Mouse (Mus musculus): ENCODE results near the gene Fancg. TPM values are rescaled to one million over a fixed set of nuclear protein-coding genes. Genes with fewer than 3 reads are reported as not detected.

Fancg gene
- 13.9 and 27.7 TPM in 2 replicates for total RNA-seq (2017)

- ATAC-seq (ENCODE audit: extremely low read depth, insufficient number of reproducible peaks, low FRiP score, poor library complexity, severe bottlenecking), result peak; percentile 63
These were observed at the start of gene Fancg for GRCm38 (mm10) chr4:43010161-43011038. Gene Fancg, minus strand, starts transcription at chr4:43010506.

DNA sequence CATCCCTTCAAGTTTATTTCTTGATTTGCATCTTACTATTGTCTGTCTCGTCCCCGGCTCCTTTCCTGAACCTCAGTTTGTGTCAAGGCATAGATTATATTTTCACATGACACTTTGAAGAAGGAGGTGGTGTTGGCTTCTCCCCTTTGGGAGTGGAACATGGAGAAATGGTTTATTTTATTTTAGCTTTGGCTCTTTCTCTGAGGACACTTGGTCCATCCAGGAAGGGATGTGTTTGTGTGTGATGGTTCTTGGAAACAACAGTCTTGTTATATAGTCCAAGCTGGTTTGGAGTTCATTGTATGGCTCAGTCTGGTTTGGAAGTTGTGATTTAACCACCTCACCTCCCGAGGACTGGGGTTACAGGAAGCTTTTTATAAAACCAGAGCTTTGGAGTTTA lies 49.4 kb upstream of the Fancg start:
- no peak for ATAC-seq (ENCODE audit: extremely low read depth, insufficient number of reproducible peaks, low FRiP score, poor library complexity, severe bottlenecking)

DNA sequence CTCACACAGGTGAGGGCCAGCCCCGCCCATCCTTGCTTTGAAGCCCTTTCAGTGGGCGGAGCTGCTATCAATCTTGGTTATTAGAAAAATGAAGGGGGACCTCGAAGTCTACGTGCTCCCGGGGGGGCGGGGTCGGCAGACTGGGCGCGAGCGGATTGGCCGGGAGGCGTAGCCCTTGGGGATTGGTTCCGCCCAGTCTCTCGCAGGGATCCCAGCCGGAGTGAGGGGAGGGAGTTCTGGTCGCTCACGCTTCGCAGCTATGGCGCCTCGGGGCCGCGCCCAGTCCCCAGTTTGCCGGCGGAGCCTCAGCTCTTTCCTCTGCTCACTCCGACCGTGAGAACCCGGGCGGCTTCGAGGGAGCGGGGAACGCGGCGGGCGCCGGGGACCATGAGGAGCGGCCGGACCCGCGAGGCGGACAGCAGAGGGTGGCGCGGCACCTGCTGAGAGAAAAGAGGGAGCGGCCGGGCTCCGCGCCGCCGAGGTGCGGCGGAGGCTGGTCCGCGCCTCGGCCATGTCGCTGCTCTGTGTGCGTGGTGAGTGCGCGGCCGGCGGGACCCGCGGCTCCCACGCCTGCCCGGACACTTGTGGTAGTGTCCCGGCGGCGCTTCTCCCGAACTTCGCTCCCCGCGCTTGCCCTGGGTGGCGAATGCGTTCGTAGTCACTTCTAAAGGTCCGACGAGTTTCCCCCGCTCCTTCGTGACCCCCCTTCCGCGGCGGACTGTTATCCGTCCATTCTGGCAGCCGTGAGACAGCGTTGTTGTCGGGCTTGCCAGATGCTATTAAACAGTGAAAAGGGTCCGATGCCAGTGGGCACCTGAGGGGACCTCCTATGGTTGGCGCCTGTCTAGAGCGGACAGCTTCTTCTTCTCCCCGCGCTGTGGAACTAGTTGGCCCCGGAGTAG lies 48.7 kb upstream of the Fancg start, which contains the start of gene Unc13b:
Gene Unc13b (plus strand): TSS at position 201 of the 902 bp plus-strand sequence.
- ATAC-seq (ENCODE audit: extremely low read depth, insufficient number of reproducible peaks, low FRiP score, poor library complexity, severe bottlenecking), result peak; percentile 69

DNA sequence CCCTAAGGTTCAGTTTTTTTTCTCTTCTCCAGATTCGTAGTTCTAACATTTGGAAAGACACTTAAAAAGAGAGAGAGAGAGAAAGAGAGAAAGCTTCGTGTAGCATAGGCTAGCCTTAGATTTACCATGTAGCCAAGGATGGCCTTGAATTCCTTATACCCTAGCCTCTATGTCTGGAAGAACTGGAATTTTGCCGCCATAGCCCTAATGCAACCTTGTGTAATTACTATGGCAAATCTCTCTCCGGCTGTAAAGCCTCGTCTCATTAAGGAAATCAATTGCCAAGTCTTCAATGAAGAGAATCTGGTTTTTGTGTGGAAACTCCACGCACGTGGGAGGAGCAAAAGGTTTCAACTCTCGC lies 48.1 kb upstream of the Fancg start:
- no peak for ATAC-seq (ENCODE audit: extremely low read depth, insufficient number of reproducible peaks, low FRiP score, poor library complexity, severe bottlenecking)

DNA sequence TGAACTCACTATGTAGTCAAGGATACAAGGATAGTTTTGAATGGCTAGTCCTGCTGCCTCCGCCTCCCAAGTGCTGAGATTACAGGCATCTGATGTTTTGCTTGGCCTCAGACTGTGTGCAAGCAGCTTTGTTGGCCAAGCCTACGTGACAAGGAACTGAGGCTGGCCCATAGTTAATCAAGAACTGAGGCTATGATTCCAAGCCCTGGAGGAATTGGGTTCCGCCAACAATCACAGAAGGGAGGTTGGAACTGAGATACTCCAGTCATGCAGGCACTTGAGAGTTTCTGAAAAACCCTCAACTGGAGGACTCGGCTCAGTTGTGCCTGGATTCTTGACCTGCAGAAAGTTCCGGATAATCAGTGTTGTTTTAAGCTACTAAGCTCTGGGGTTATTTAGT lies 47.3 kb upstream of the Fancg start:
- ATAC-seq (ENCODE audit: extremely low read depth, insufficient number of reproducible peaks, low FRiP score, poor library complexity, severe bottlenecking), result no peak

DNA sequence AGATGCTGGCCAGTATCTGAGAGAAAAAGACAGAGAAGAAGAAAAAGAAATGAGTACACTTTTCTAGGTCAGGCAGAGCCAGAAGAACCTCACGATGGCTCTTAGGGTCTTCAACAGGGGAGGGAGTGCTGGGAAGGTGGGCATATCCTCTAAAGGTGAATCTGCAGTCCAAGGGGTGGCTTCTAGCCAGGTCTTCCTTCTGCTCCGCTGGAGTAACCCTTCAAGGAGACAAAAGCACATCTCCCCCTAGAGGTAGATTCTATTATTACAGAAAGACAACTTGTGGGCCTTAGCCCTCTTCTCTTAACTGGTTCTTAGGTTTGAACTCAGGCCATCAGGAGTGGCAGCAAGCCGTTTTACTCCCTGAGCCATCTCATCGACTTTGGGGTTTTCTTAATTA lies 42.3 kb upstream of the Fancg start:
- peak; percentile 76; the same call in 1 of the 2 replicates for ATAC-seq (ENCODE audit: extremely low read depth, insufficient number of reproducible peaks, low FRiP score, poor library complexity, severe bottlenecking)

DNA sequence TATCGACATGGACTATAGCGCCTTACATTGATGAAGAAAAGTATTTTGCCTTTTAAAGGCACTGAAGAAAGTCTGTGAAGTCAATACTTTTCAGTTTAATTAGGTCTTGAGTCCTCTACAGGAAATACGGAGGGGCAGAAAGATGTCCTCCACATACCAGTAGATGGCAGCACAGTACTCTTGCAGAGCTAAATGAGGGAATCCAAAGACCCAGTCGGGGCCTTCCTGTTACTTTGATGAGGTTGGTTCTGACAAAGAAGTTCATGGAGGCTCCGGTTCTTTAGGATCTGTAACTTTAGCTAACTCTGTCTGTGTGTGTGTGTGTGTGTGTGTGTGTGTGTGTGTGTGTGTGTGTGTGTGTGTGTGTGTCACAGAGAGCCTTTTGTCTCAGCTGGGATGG lies 36.9 kb upstream of the Fancg start:
- ATAC-seq (ENCODE audit: extremely low read depth, insufficient number of reproducible peaks, low FRiP score, poor library complexity, severe bottlenecking), result peak; percentile 49; the same call in 1 of the 2 replicates

GRCm38 (mm10) chr4:43046607-43047006 lies 36.3 kb upstream of the Fancg start:
- ATAC-seq (ENCODE audit: extremely low read depth, insufficient number of reproducible peaks, low FRiP score, poor library complexity, severe bottlenecking), result no peak

DNA sequence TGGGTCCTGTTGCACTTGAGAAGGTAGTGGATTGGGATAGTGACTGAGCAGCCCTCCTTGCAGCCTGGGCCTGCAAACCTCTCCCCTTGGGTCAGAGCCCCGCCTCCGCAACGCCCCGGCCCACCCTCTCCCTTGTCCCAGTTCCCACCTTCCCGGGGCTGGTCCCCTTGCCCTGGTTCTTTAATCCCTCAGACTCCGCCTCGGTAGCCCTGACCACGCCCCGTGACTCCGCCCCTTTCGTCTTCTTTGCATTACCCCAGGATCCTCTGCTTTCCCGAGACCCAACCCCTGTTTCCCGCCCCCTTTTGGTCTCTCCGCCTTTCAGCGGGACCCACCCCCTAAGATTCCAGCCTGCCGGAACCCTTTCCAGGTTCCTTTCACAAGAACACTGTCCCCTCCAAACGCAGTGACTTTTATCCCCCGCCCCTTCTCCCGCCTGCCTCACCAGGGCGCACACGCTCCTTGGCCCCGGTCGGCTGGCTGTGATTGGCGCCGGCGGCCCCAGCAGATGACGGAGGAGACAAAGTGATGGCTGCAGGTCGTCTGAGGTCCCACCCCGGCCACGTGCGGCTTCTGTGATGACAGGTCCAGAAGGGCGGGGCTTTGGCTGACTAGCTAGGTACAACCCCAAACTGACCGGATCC lies 35.5 kb upstream of the Fancg start, which contains the start of gene Fam214b:
Gene Fam214b (minus strand): TSS at position 562 of the 644 bp plus-strand sequence.
- peak; percentile 72 for ATAC-seq (ENCODE audit: extremely low read depth, insufficient number of reproducible peaks, low FRiP score, poor library complexity, severe bottlenecking)

DNA sequence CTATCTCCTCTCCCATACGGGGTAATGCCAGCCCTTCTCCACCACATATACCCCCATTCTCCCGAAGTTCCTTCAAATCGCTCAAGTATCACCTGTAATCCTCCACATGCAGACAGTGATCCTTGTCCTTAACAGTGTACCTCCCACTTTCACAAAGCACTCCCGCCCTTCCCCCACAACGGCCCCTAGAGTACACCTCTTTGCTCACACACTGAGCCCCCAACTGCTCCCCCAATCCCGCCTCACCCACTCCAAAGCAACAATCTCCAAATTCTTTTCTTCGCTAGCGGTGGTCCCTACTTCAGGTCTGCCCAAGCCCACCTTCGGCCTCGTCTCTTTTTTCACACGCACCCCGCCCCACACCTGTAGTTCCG lies 35.0 kb upstream of the Fancg start:
- ATAC-seq (ENCODE audit: extremely low read depth, insufficient number of reproducible peaks, low FRiP score, poor library complexity, severe bottlenecking), result no peak

DNA sequence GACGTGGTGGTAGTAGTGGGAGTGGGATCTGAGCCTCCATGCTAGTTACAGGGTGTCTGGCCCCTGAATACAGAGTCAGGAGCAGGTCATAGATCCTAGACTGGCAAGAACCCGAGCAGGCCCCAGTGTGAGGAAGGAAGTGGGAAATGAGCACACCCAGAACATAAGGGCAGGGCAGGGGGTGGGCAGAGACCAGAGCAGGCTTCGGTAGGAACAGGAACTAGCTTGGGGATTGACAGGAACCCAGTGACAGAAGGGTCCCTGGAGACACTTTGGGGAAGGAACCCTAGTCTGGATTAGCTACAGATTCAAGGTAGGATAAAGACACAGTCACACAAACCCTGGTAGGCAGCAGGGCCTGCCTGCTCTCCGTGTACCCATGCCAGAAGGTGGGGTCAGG lies 34.4 kb upstream of the Fancg start:
- no peak for ATAC-seq (ENCODE audit: extremely low read depth, insufficient number of reproducible peaks, low FRiP score, poor library complexity, severe bottlenecking)

DNA sequence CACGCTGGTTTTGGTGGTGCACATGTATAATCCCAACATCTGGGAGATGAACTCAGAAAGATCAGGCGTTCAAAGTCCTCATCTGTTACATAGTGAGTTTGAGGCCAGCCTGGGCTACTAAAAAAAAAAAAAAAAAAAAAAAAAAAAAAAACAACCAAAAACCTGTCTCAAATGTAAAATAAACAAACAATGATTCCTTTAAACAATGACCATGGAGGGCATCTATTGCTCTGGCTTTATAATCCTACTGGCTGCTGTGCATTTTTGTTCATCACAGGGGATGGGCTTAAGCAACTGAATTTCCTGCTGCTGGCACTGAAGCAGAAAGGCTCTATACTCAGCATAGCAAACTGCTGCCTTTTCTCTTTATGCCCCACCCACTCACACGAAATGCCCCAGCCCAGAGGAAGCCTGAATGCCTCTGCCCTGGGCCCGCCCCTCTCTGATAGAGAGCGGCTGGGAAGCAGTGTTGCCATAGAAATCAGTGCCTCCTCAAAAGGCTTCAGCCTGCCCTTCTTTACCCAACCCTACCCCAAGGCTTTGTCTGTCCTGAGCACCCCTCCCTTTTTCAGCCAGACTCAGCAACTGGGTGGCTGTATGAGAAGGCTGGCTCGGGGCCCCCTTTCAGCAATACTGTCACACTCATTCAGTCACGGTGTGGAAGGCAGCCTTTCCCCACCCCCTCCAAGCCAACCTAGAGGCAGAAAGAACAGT lies 33.5 kb upstream of the Fancg start:
- peak; percentile 54 for ATAC-seq (ENCODE audit: extremely low read depth, insufficient number of reproducible peaks, low FRiP score, poor library complexity, severe bottlenecking)

DNA sequence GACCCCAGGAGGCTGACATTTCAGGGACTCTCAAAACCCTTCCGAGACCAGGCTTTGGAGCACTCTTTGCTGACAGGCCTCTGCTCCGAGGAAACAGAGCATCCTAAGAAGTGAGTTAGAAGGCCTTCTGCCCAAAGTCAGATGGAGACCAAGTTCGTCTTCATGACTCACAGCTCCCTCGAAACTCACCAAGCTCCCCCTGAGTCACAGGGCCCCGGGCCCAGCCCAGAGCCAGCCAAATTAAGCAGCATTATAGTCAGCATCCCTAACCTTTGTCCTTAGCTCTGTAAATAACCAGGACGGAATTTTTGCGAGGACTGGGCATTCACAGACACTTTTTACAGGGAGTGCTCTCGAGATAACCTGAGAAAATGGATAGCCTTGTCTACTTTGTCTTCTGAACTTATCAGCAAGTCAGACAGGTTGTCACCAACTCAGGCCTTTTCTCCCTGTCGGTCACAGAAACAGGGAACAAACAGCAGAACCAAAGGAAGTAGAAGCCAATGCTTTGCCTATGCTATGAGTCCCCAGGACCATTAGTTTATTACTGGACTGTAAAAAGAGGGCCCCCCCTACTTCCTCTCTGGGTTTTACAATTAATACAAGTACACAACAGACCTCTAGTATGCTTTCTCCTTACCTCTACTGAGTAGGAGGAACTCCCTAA lies 30.7 kb upstream of the Fancg start:
- no peak for ATAC-seq (ENCODE audit: extremely low read depth, insufficient number of reproducible peaks, low FRiP score, poor library complexity, severe bottlenecking)

- peak; percentile 88 for ATAC-seq (ENCODE audit: extremely low read depth, insufficient number of reproducible peaks, low FRiP score, poor library complexity, severe bottlenecking)
These were observed 29.8 kb upstream of the Fancg start for GRCm38 (mm10) chr4:43040114-43040572.

- ATAC-seq (ENCODE audit: extremely low read depth, insufficient number of reproducible peaks, low FRiP score, poor library complexity, severe bottlenecking), result no peak
These were observed 29.3 kb upstream of the Fancg start for GRCm38 (mm10) chr4:43039609-43040008.

DNA sequence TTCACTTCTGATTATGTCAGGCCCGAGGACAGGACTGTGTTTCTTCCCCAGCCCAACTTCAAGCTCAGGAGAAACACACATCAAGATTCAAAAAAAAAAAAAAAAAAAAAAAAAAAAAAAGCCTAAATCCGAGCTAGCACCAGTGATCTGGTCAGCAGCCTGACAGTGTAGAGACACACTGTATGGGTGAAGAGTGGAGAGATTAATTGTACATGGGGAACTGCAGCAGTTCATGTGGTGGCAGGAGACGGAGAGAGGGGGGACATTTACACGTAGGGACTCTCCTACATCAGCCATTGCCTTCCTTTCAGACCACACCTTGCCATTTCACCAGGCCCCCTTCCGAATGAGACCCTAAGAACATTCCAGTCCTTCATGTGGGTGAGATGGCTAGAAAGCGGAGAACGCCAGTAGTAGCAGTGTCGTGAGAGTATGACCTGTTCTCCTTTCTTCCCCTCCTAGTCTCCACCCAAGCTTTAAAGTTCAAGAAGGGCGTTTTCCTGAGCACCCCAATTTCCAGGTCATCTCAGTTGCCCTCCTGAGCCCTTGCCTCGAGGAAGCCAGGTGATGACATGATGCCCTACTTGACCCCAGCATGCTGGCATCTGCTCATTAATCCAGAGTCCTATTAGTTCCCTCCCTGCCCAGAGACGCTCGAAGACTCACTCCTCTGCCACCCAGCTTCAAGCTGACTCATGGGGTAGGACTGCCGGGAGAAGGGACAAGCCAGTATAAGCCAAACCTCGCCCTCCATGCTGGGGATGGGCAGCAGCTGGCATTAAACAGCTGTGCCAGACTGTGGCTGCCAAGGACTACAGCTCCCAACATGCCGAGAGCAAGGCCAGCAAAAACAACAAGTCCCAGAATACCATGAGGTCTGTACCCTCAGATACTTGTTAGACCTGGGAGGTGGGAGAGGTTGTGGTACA lies 28.5 kb upstream of the Fancg start:
- ATAC-seq (ENCODE audit: extremely low read depth, insufficient number of reproducible peaks, low FRiP score, poor library complexity, severe bottlenecking), result no peak

All from neutrophil, adult 5-6 weeks (primary cell).